Mouse (Mus musculus) frontal cortex, adult (tissue): ENCODE data around the gene Tcta.
A peak's percentile ranks its signal among the peaks of the same experiment; 100 is the strongest.
"Not testable (repeated sequence)": the region's sequence is repeated elsewhere in the genome, so short reads cannot be mapped to it uniquely, and the experiment has no call there.

Experiments used
- ATAC-seq: cut with Nextera tagmentation; 2 replicates; pipeline ENCODE4 v1.9.2; 2017; ENCODE audit warnings: mild to moderate bottlenecking, moderate library complexity, mixed read lengths; ENCODE audit not compliant: low TSS enrichment

Tcta gene

GRCm38 (mm10) chr9:108271941-108272340 lies 34.0 kb downstream of the Tcta start:
- ATAC-seq: no peak

- ATAC-seq: not testable (repeated sequence)
Measured at GRCm38 (mm10) chr9:108268701-108269100, 37.3 kb downstream of the Tcta start.

GRCm38 (mm10) chr9:108267691-108268090 lies 38.3 kb downstream of the Tcta start:
- ATAC-seq: no peak

GRCm38 (mm10) chr9:108266261-108266935 lies 39.6 kb downstream of the Tcta start:
- no peak for ATAC-seq

- no peak; the same call in 1 of the 2 replicates for ATAC-seq
Measured at GRCm38 (mm10) chr9:108264191-108264921, 41.6 kb downstream of the Tcta start.

GRCm38 (mm10) chr9:108263690-108264190 lies 42.2 kb downstream of the Tcta start, which contains the start of gene Dag1:
Gene Dag1, minus strand, starts transcription at chr9:108263958.
- peak; percentile 96 for ATAC-seq

- ATAC-seq: peak; percentile 36
Measured at GRCm38 (mm10) chr9:108263131-108263681, 42.8 kb downstream of the Tcta start.

GRCm38 (mm10) chr9:108262494-108263049 lies 43.4 kb downstream of the Tcta start:
- ATAC-seq: no peak

- no peak for ATAC-seq
Measured at GRCm38 (mm10) chr9:108261865-108262264, 44.1 kb downstream of the Tcta start.

GRCm38 (mm10) chr9:108260526-108260925 lies 45.4 kb downstream of the Tcta start:
- ATAC-seq: no peak
